Mouse (Mus musculus) cortical plate, adult 2 months (tissue): ENCODE results near the gene Fermt2.
A peak's percentile ranks its signal among the peaks of the same experiment; 100 is the strongest.

Experiments
- CTCF ChIP-seq: fragments of 200-500 bp; IDR thresholded peaks from 2 replicates; pipeline ENCODE4 v1.5.1; 2011; ENCODE audit warnings: mild to moderate bottlenecking, control low read depth, low read length; ENCODE audit not compliant: insufficient read depth; ENCODE audit errors: extremely low read depth
- POLR2A ChIP-seq: fragments of 200-500 bp; IDR thresholded peaks from 2 replicates; pipeline ENCODE4 v1.6.1; 2011; ENCODE audit warnings: mild to moderate bottlenecking, low read length, control low read depth; ENCODE audit not compliant: insufficient read depth; ENCODE audit errors: extremely low read depth

GRCm38 (mm10) chr14:45434220-45434619 is 95.7 kb downstream of the Fermt2 start:
- TF ChIP-seq POLR2A: no peak
- TF ChIP-seq CTCF: peak; percentile 36; the same call in 1 of the 2 replicates
